Mouse (Mus musculus): Measurements from ENCODE around the gene Rbp1.

DNA sequence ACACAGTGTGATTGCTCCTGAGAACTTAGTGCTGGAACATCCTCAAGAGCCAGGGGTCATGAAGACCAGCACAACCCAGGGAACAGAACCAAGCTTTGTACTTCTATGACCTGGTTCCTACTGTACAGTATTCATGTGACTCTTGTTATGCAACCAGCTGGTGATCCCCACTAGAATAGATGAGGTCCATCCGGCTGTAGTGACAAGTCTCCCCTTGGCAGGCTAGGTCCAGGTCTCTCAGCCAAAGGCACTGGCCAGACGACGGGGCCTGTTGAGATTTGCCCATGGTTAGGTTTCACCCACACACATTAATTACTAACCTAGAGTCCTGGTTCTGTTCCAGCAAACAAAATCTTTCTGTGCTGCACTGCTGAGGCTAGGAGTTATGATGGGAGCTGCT lies 4.4 kb upstream of the Rbp1 start:
- TF ChIP-seq CTCF (IDR thresholded peaks at IDR 0.05 in 2 of 3, conservative IDR thresholded peaks at IDR 0.05 in 1 of 3; ENCODE audit: control insufficient read depth in 1 of 3, insufficient read depth in 1 of 3, low read depth in 2 of 3, low read length in 3 of 3, poor library complexity in 1 of 3, severe bottlenecking in 1 of 3) (no peak), UBTF (IDR thresholded peaks at IDR 0.05; ENCODE audit: borderline replicate concordance, insufficient read depth, low read depth, low read length) (no peak), MYB (IDR thresholded peaks at IDR 0.05; ENCODE audit: low read depth, low read length) (no peak), USF2 (IDR thresholded peaks at IDR 0.05; ENCODE audit: borderline replicate concordance in 1 of 2, insufficient read depth in 1 of 2, low read depth in 1 of 2, low read length in 2 of 2) (no peak), ZNF384 (IDR thresholded peaks at IDR 0.05; ENCODE audit: low read depth, low read length) (no peak), POLR2A (IDR thresholded peaks at IDR 0.05; ENCODE audit: control insufficient read depth in 1 of 2, insufficient read depth in 1 of 2, low read depth in 1 of 2, low read length in 2 of 2, poor library complexity in 1 of 2) (no peak), E2F4 (IDR thresholded peaks at IDR 0.05; ENCODE audit: borderline replicate concordance, low read depth, low read length) (no peak), MEF2A (IDR thresholded peaks at IDR 0.05; ENCODE audit: extremely low read depth, insufficient replicate concordance, low read depth, low read length, poor library complexity, severe bottlenecking) (no peak), EP300 (IDR thresholded peaks at IDR 0.05; ENCODE audit: low read depth in 1 of 2, low read length in 2 of 2) (no peak), USF1 (IDR thresholded peaks at IDR 0.05; ENCODE audit: low read depth, low read length) (no peak), TBP (IDR thresholded peaks at IDR 0.05; ENCODE audit: low read depth, low read length) (no peak), MAX (IDR thresholded peaks at IDR 0.05; ENCODE audit: low read length) (no peak), MXI1 (IDR thresholded peaks at IDR 0.05; ENCODE audit: low read depth, low read length) (no peak), MAZ (IDR thresholded peaks at IDR 0.05; ENCODE audit: low read depth, low read length) (no peak)

Data from MEL (cell line).